15 mouse cellular contexts compared by ENCODE assay signal in genomic region chr13:34727060-34727459, GRCm38 (mm10). TPM values are rescaled to one million over a fixed set of nuclear protein-coding genes. Genes with fewer than 3 reads are reported as not detected.
DNase-seq lines count a peak whose midpoint lies in the region; ATAC-seq and TF ChIP-seq lines count a peak whose summit lies in the region.
"Had no signal": no experiment of that assay in that cellular context is flagged by ENCODE, and none has a peak within 500 bp of the region (broad histone marks: within the 10 kb centered on the region; RNA-seq: fewer than 3 reads in every experiment).

No protein-coding gene starts in this region.

- peak overlapping the region; percentile 89 for H3K27ac ChIP-seq in heart, embryonic 12.5 days (ENCODE audit: poor library complexity, severe bottlenecking)
- no peak overlapping the region for H3K27ac ChIP-seq in liver, adult 2 months (replicated peaks; ENCODE audit: insufficient read depth, low read depth, low read length)
- peak overlapping the region; percentile 73 for H3K27ac ChIP-seq in embryonic facial prominence, embryonic 14.5 days (replicated peaks; ENCODE audit: low read depth, low read length)
- H3K27ac ChIP-seq in stomach, embryonic 14.5 days (ENCODE audit: low read length) = peak overlapping the region; percentile 61; the same call in 1 of the 2 replicates
- no peak overlapping the region for H3K27ac ChIP-seq in thymus, adult 2 months (ENCODE audit: control insufficient read depth, insufficient read depth, low read length)

- TF ChIP-seq CTCF in liver, adult 2 months (IDR thresholded peaks at IDR 0.05; ENCODE audit: low read depth, low read length) = 0 out of 2 replicates have a peak, but pooled peaks have one; percentile 7
- TF ChIP-seq CTCF in thymus, adult 2 months (IDR thresholded peaks at IDR 0.05; ENCODE audit: borderline replicate concordance, control insufficient read depth, extremely low read depth, insufficient read depth, low read length, poor library complexity) = no peak

- no peaks in the 10 kb centered on the region for H3K36me3 ChIP-seq in heart, embryonic 12.5 days
- no peaks in the 10 kb centered on the region for H3K36me3 ChIP-seq in liver, adult 2 months (ENCODE audit: control insufficient read depth, insufficient read depth, low read length)
- H3K36me3 ChIP-seq in embryonic facial prominence, embryonic 14.5 days (ENCODE audit: control insufficient read depth, insufficient read depth, low read length) = no peaks in the 10 kb centered on the region
- no peaks in the 10 kb centered on the region for H3K36me3 ChIP-seq in stomach, embryonic 14.5 days (ENCODE audit: control insufficient read depth, insufficient read depth, low read length)
- H3K36me3 ChIP-seq in thymus, adult 2 months (ENCODE audit: control insufficient read depth, insufficient read depth, low read length) = no peaks in the 10 kb centered on the region
- H3K36me3 ChIP-seq: neural tube, embryonic 13.5 days had no signal

- no peak for TF ChIP-seq POLR2A in liver, adult 2 months (IDR thresholded peaks at IDR 0.05; ENCODE audit: extremely low read depth, insufficient read depth, low read length)
- TF ChIP-seq POLR2A in thymus, adult 2 months (IDR thresholded peaks at IDR 0.05; ENCODE audit: control insufficient read depth, extremely low read depth, insufficient read depth, low read length, poor library complexity) = no peak

- no peaks in the 10 kb centered on the region for H3K27me3 ChIP-seq in heart, embryonic 12.5 days (replicated peaks)
- no peaks in the 10 kb centered on the region for H3K27me3 ChIP-seq in liver, adult 2 months (ENCODE audit: control insufficient read depth, insufficient read depth, low read length)
- H3K27me3 ChIP-seq in embryonic facial prominence, embryonic 14.5 days (replicated peaks; ENCODE audit: control insufficient read depth, insufficient read depth, low read length) = no peaks in the 10 kb centered on the region
- no peaks in the 10 kb centered on the region for H3K27me3 ChIP-seq in stomach, embryonic 14.5 days (ENCODE audit: control insufficient read depth, insufficient read depth, low read length)
- no peaks in the 10 kb centered on the region for H3K27me3 ChIP-seq in thymus, adult 2 months (ENCODE audit: control insufficient read depth, insufficient read depth, low read length)
- H3K27me3 ChIP-seq: neural tube, embryonic 13.5 days had no signal

- no peak overlapping the region for H3K4me2 ChIP-seq in heart, embryonic 12.5 days
- H3K4me2 ChIP-seq in embryonic facial prominence, embryonic 14.5 days (ENCODE audit: low read depth, low read length) = no peak overlapping the region
- no peak overlapping the region for H3K4me2 ChIP-seq in stomach, embryonic 14.5 days (replicated peaks; ENCODE audit: low read depth, low read length)

- 84% methylated on average over 2 of the region's 2 CpGs for WGBS in heart, embryonic 12.5 days
- 94% methylated on average over 2 of the region's 2 CpGs for WGBS in liver, adult 2 months
- WGBS in embryonic facial prominence, embryonic 14.5 days = 87% methylated on average over 2 of the region's 2 CpGs
- 92% methylated on average over 2 of the region's 2 CpGs for WGBS in stomach, embryonic 14.5 days
- WGBS in thymus, adult 2 months = 97% methylated on average over 2 of the region's 2 CpGs

- H3K9me3 ChIP-seq in heart, embryonic 12.5 days (replicated peaks) = no peaks in the 10 kb centered on the region
- H3K9me3 ChIP-seq in embryonic facial prominence, embryonic 14.5 days (ENCODE audit: control insufficient read depth, low read length) = no peaks in the 10 kb centered on the region
- H3K9me3 ChIP-seq in stomach, embryonic 14.5 days (ENCODE audit: control insufficient read depth, low read depth, low read length) = no peaks in the 10 kb centered on the region

- no peak overlapping the region for H3K9ac ChIP-seq in heart, embryonic 12.5 days
- H3K9ac ChIP-seq in liver, adult 2 months (ENCODE audit: low read depth, low read length) = no peak overlapping the region
- H3K9ac ChIP-seq in embryonic facial prominence, embryonic 14.5 days (ENCODE audit: low read depth, low read length) = no peak overlapping the region
- H3K9ac ChIP-seq in stomach, embryonic 14.5 days (replicated peaks; ENCODE audit: low read depth, low read length) = no peak overlapping the region
- H3K9ac ChIP-seq: neural tube, embryonic 13.5 days had no signal

- ATAC-seq in heart, embryonic 12.5 days (ENCODE audit: insufficient number of reproducible peaks, low FRiP score) = no peak
- ATAC-seq in embryonic facial prominence, embryonic 14.5 days (ENCODE audit: low read depth) = no peak
- ATAC-seq in stomach, embryonic 14.5 days (ENCODE audit: insufficient number of reproducible peaks, insufficient read depth, low FRiP score, low read depth) = no peak
- ATAC-seq in erythroid progenitor cell, adult 5-6 weeks (replicated peaks; ENCODE audit: low FRiP score, poor library complexity, severe bottlenecking) = no peak

- intact Hi-C loops in heart, postnatal 25 days (cut with DNase I) = loop anchor here (5.0 kb wide), 2 partner anchors 65 to 135 kb away; no protein-coding TSS in a partner anchor

- no peaks in the 10 kb centered on the region for H3K79me2 ChIP-seq in liver, adult 2 months (ENCODE audit: control insufficient read depth, insufficient read depth, low read length)

- no peak overlapping the region for H3K4me3 ChIP-seq in heart, embryonic 12.5 days
- no peak overlapping the region for H3K4me3 ChIP-seq in liver, adult 2 months (ENCODE audit: insufficient read depth, low read depth, low read length)
- H3K4me3 ChIP-seq in embryonic facial prominence, embryonic 14.5 days (ENCODE audit: low read depth, low read length) = no peak overlapping the region
- H3K4me3 ChIP-seq in stomach, embryonic 14.5 days (ENCODE audit: low read depth, low read length) = no peak overlapping the region
- no peak overlapping the region for H3K4me3 ChIP-seq in thymus, adult 2 months (ENCODE audit: control insufficient read depth, insufficient read depth, low read length)
- H3K4me3 ChIP-seq: neural tube, embryonic 13.5 days had no signal

- DNase-seq in heart, postnatal 25 days (ENCODE audit: low spot score) = no peak
- DNase-seq in liver, adult 2 months (ENCODE audit: extremely low read depth, low read depth, low spot score) = no peak
- DNase-seq in liver = no peak
- DNase-seq in embryonic facial prominence, embryonic 14.5 days (ENCODE audit: low spot score) = no peak
- DNase-seq in thymus, adult 2 months = no peak
- DNase-seq: adrenal gland, postnatal 10 days; lung, postnatal 14 days; midbrain, embryonic 14.5 days; thymus, postnatal 25 days had no signal

- H3K4me1 ChIP-seq in heart, embryonic 12.5 days (replicated peaks) = peaks cover 19% of the 10 kb centered on the region
- peaks cover 16% of the 10 kb centered on the region for H3K4me1 ChIP-seq in liver, adult 2 months (ENCODE audit: control insufficient read depth, insufficient read depth, low read length)
- peaks cover 27% of the 10 kb centered on the region for H3K4me1 ChIP-seq in embryonic facial prominence, embryonic 14.5 days (ENCODE audit: control insufficient read depth, insufficient read depth, low read length)
- peaks cover 16% of the 10 kb centered on the region for H3K4me1 ChIP-seq in stomach, embryonic 14.5 days (ENCODE audit: control insufficient read depth, insufficient read depth, low read length)
- no peaks in the 10 kb centered on the region for H3K4me1 ChIP-seq in thymus, adult 2 months (replicated peaks; ENCODE audit: control insufficient read depth, insufficient read depth, low read length)

RNA-seq across cellular contexts. Expression of gene Fam50b, which starts 7.6 kb away (rescaled TPM):
- polyA plus RNA-seq in heart, embryonic 12.5 days (2016; fragmentation: Nextera tagmentation; extraction: Ambion mirVana) = not detected in 2 replicates
- total RNA-seq in heart, postnatal 25 days (2021) = not detected
- 0.47 TPM in 1 of 2 replicates, not detected in the other for total RNA-seq in liver, adult 2 months (2014; rRNA removed)
- polyA plus RNA-seq in liver, adult 2 months (2012; rRNA removed) = 0.45 and 0.59 TPM in 2 replicates
- polyA plus RNA-seq in embryonic facial prominence, embryonic 14.5 days (2014; fragmentation: Nextera tagmentation; extraction: Ambion mirVana) = 0.28 TPM in 1 of 2 replicates, not detected in the other
- not detected in 2 replicates for polyA plus RNA-seq in stomach, embryonic 14.5 days (2014; fragmentation: Nextera tagmentation; extraction: Ambion mirVana)
- not detected in 2 replicates for total RNA-seq in erythroid progenitor cell, adult 5-6 weeks (2015; ENCODE audit: low replicate concordance)
- not detected in 2 replicates for total RNA-seq in erythroid progenitor cell, adult 5-6 weeks (2017; ENCODE audit: low replicate concordance)
- 0.10 TPM in 1 of 2 replicates, not detected in the other for polyA plus RNA-seq in thymus, adult 2 months (2012; rRNA removed)
- total RNA-seq: adrenal gland, postnatal 10 days; layer of hippocampus, adult 8-10 months; left cerebral cortex, postnatal 36 days had no signal
- polyA plus RNA-seq: midbrain, embryonic 14.5 days; neural tube, embryonic 13.5 days had no signal

Comparison
In these comparisons a context has a peak if more than half of its experiments do, and no peak if none do; other contexts are left out.
1. H3K27ac ChIP-seq: peak in heart, embryonic 12.5 days (single experiment), embryonic facial prominence, embryonic 14.5 days (single experiment) and stomach, embryonic 14.5 days (single experiment); none in liver, adult 2 months (single experiment) and thymus, adult 2 months (single experiment).